Mouse (Mus musculus): ENCODE results near the gene Serpinh1.

Serpinh1 gene

DNA sequence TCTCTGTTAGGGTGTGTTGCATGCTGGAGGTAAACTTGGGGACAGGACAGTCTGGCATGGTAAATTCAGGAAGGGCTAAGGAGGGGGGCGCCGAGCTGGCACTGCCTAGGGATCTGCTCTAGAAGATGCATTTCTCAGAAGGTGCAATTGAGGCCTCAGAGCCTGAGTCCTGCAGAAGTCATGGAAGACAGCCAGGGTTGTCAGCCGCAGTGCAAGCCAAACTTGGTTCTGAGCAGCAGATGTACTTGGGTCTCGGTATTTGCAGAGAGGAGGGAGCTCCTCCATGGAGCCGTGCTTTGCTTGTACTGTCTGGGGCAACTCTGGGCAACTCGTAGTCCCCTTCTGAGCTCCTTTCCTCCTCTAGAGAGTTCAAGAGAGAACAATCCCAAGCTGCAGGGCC is 26.9 kb downstream of the Serpinh1 start:
- no peak for DNase-seq (ENCODE audit: low spot score in 2 of 2)

DNA sequence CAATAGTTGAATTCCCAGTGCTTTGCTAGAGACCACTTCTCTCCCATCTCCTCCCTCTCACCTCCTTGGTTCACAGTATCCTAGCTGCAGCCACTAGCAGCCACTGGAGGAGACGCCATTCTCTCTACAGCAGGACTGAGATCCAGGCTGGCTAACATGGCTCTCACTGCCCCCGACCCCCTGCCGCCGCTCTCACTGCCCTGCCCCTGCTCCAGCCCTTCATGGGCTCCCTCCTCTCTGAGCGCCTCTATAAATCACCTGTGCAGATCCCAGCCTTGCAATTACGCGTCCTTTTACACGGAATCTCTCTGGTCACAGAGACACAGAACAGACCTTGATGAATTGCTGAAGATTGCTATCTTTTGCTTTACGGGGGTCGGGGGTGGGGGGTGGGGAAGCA is 28.2 kb downstream of the Serpinh1 start:
- DNase-seq (ENCODE audit: low spot score in 2 of 2): no peak

DNA sequence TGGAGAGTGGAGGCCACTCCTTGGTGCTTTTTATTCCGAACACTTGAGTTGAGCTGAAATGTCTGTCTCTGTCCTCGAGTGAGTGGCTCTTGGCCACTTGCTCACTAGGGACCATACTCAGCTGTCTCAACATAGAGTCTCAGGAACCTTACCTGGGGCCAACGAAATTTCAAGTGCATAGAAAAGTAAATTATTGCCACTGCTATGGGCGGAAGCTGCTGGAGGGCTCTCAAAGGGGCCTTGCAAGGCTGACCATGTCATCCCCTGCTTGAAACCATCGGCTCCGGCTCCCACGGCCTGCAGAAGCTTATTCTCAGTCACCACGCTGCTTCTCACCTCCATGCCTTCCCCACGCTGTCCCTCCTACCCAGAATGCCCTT is 29.7 kb downstream of the Serpinh1 start:
- DNase-seq (ENCODE audit: low spot score in 2 of 2): no peak

DNA sequence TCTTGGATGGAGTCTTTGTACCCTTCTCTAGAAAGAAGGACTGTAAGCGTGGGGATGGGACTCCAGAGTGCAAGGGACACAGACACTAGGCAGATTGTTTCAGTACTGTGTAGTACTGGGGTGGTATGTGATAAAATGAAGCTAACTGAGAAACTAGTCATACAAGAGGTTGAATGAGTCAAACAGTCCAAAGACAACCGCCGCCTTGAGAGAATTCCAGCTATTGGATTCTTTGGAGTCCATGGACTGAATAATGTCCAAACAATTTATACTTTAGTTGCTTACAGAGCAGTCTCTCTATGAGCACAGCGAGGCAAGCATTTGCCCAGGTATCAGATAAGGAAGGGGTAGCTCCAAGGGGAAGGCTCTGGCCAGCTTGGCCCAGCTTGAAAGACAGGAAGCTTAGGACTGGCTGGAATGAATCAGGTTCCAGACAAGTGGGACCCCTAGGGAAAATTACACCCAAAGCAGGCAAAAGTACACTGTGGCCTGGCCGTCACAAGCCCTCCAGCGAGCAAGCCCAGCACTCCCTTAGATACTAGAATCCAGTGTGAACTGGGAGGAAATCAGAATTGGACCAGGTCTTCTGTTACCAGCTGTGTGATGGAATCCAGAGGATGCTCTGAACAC is 30.2 kb downstream of the Serpinh1 start:
- no peak for DNase-seq (ENCODE audit: low spot score in 2 of 2)

DNA sequence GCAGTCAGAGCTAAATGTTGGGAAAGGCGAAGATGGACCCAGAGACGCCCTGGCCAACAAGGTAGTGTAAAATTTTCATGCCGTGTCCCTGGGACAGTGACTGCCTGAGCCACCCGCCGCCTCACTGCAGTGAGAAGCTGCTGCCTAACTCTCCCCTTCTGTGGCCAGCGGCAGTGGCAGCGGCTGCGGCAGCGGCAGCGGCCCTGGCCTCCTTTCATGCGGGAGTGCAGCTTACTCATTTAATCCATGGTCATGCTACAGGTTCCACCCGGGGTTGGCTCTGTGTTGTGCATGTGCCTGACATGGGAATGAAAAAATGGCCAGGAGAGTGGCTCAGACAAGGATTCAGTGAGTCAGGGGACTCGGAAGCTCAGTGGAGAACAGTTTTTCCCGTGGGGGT is 32.5 kb downstream of the Serpinh1 start:
- DNase-seq (ENCODE audit: low spot score in 2 of 2): no peak

DNA sequence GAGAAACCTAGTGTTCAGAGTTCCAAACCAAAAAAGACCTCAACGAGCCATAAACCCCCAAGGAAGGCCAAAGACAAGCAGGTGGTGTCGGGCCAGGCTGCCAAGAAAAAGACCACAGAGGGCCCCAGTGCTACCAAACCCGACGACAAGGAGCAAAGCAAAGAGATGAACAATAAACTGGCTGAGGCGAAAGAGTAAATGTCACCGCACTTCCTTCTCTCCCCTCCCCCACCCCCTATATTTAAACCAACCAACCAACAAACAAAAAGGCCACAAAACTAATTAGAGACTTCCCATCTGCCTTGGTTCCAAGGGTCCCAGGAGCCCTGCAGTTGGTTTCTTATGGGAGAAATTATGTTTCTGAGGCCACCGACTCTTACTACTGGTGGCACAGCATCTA is 35.6 kb downstream of the Serpinh1 start:
- no peak for DNase-seq (ENCODE audit: low spot score in 2 of 2)

DNA sequence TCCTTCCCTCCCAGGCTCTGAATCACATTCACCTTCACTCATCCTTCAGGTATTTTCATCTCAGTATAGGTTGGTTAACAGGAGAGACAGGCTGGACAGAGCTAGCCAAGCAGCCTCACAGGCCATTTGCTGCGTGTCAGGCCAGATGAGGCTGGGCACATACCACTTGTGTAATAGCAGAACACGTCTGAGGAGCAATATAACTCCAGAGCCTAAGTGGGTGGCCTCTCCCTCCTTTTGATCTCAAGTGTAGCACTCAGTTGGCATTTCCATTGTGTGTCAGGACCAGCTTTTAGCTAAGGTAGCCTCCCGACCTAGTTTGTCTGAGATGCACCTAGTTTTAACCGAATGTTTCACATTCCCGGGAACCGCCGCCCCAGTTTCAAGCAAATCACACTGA is 36.8 kb downstream of the Serpinh1 start:
- no peak for DNase-seq (ENCODE audit: low spot score in 2 of 2)

DNA sequence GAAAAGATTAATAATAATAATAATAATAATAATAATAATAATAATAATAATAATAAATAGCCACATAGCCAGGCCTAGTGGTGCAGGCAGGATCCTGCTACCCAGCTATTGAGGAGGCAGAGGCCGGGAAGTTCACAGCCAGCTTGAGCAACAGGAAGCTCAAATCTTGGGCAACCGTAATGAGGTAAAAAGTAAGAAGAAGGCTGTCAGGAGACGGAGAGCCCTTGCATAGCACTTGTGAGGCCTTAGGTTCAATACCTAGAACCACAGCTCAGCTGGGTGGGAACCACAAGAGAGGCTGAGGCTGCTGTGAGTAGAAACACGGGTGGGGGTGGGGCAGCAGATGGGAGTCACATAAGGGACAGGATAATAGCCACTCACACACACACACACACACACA is 38.5 kb downstream of the Serpinh1 start:
- DNase-seq (ENCODE audit: low spot score in 2 of 2): no peak

DNA sequence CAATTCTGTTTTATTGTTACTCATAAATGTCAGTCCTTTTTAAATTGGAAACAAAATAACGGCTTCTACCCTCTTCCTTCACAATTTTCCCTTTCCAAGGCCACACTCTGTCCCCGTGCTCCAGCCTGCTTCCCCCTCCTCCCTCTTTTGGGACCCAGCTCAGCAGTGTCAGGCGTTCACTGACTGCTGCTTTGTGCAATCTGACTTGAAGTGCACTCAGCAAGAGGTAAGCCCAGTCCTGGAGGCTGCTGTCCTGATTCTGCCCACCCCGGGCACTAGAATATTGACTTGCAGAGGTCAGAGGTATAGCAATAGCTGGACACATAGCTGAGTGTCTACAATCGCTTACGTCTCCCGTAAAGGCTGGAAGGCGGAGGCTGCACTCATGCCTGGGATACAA is 39.8 kb downstream of the Serpinh1 start:
- DNase-seq (ENCODE audit: low spot score in 2 of 2): no peak

DNA sequence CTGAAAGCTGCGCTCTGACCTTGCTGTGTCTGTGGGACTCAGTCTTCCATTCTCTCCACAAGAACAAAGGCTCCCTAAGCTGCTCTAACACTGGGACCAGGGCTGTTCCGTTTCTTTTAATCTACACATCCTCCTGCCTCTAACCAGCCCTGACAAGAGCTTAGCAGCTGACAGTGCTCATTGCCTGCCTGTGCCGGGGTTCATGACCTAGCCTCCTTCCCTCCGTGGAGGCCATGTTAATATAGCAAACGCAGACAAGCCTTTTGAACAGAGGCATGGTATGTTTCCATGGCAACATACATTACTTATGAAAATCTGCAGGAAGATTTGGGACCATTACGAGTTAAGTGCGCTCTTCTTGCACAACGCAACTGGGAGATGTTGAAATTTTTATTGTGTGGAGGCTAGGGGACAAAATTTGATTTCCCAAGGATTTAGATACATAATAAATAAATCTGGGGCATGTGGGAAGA is 40.3 kb downstream of the Serpinh1 start:
- no peak for DNase-seq (ENCODE audit: low spot score in 2 of 2)

DNA sequence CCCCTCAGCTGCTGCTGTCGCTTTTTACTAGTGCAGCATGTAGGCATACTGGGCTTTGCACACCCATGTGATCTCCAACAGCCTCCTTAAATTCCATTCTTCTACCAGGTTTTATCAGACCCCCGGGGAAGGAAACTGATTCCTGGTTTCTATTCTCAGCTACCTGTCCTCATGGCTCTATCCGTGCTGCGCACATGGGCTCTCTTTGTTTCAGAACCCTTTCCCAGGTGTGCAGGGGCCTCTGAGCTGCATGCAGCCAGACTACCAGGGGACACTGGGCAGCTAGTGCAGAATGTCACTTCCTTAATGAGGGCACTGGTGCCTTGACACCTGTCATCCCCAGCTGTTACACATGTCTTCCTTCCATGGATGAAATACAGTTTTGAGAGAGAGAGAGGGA is 41.0 kb downstream of the Serpinh1 start:
- DNase-seq (ENCODE audit: low spot score in 2 of 2): no peak

DNA sequence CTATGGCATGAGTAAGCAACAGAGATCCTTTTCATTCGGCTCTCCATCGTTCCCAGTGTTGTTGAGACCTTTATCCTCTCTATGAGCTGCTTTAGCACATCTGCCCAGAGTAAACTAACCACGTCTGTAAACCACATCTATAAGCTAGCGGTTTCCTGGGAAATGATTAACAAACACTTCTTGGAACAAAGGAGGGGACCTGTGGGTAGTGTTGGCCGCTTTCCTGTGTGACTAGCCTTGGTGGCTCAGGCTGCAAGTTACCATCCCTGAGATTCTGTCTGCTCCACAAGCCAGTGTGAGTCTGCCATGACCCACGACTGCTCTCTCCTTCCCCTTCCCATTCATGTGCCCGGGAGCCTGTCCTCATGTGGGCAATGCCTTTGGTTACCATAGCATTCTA is 41.6 kb downstream of the Serpinh1 start:
- no peak for DNase-seq (ENCODE audit: low spot score in 2 of 2)

DNA sequence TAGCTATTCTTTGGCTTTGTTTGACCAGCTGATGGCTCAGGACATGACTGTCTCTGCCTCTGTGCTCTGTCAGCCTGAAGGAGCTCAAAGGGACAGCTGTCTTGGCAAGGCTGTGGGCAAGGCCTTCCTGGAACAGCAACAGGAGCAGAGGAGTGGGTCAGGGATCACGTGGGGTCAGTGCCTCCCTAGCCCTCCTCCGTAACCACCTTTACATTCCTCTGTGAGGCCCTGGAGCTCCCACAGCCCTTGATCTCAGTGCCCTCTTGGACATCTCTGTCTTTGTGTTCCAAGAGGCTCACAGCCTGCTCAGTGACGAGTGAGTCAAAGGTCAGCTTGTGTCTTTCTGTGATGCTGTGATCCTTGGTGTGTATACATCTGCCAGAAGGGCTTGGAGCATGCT is 46.4 kb downstream of the Serpinh1 start:
- no peak for DNase-seq (ENCODE audit: low spot score in 2 of 2)

DNA sequence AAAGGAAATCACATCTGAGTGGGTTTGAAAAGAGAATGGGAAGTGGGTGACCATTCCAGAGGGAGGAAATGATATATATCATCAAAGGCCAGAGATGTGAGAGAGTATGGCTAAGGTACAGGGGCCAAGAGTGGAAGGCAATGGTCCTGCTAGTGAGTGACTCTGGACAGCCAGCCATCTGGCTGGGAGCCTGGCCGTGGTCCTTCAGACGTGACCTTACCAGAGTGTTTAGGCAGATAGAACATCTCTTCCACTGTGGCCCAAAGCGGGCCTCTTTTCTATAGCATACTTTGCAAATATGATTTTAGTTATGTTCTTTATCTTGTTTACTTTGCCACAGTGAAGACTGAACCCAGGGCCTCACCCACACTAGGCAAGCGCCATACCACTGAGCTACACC is 47.4 kb downstream of the Serpinh1 start:
- DNase-seq (ENCODE audit: low spot score in 2 of 2): no peak

DNA sequence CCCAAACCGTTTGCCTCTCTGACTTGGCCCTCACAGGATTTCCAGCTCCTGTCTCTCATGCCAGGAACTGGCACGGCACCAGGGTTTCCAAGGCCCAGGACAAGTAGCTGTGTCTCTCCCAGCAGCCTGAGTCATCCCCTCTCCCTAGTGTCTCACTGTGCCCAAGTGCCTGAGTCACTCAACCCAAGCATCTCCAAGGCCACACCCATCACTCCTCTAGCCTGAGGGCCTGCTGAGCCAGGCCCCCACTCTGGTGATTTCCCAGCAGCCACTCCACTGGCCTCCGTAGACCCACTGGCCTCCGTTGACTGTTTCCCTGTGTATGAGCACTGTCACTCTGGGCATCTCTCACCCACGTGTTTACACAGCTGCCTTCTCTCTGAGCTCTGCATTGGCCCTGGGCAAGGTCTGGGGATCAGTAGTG is 48.1 kb downstream of the Serpinh1 start:
- peak in 1 of 2 experiments; percentile 39 for DNase-seq (ENCODE audit: low spot score in 2 of 2)

DNA sequence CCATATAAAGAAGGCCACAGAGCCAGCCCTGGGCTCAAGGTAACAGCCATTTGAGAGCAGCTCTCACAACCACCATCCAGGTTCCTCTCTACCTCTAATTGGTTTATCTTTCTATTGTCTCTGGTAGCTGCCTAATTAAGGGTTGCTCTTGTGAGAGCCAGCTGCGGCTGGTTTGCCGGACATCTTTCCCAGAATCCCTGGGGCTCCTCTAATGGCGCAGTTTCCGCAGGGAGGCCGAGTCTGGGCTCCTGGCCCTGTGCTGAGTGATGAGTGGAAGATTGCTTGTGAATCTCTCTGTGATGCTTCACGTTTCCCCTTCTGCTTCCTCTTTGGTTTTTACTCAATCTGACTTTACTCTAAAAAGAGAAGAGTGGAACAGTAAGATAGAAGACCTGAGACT is 49.0 kb downstream of the Serpinh1 start:
- DNase-seq (ENCODE audit: low spot score in 2 of 2): no peak

DNA sequence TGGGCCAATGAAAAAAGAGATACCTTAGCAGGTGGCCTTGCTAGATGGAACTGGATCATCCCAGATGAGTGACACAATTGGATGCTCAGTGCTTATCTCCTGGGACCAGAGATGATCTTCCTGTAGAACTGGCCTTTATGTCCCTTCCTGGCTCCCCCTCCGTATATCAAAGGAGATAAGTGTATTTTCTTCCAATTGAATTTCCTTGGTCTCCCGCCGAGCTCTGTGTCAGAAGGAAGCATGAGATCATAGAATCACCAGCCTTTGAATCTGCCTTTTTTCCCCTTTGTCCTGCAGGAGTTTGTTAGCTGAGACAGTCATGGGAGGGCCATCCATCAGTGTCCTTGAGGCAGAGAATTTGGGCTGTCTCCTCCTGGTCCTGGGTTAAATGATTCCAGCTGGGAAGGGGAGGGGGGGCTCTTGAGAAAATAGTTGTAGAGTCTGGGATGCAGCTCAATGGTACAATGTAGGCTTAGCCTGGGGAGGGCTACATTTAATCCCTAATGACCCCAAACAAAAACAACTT is 52.3 kb downstream of the Serpinh1 start:
- DNase-seq (ENCODE audit: low spot score in 2 of 2): no peak

Measured in frontal cortex, postnatal 10 days (tissue).